Comparison of ENCODE assay signal across 15 mouse cellular contexts in genomic region chr3:89416158-89416557, GRCm38 (mm10). TPM values are rescaled to one million over a fixed set of nuclear protein-coding genes. Genes with fewer than 3 reads are reported as not detected.
DNase-seq lines count a peak whose midpoint lies in the region; ATAC-seq lines count a peak whose summit lies in the region.
"Had no signal": no experiment of that assay in that cellular context is flagged by ENCODE, and none has a peak within 500 bp of the region (broad histone marks: within the 10 kb centered on the region; RNA-seq: fewer than 3 reads in every experiment).

No protein-coding gene starts in this region.

- H3K27me3 ChIP-seq in heart, embryonic 10.5 days (ENCODE audit: insufficient read depth, poor library complexity, severe bottlenecking) = no peaks in the 10 kb centered on the region
- no peaks in the 10 kb centered on the region for H3K27me3 ChIP-seq in heart, embryonic 11.5 days (ENCODE audit: control insufficient read depth, insufficient read depth, low read length)
- no peaks in the 10 kb centered on the region for H3K27me3 ChIP-seq in megakaryocyte, embryonic 14.5 days (replicated peaks)
- no peaks in the 10 kb centered on the region for H3K27me3 ChIP-seq in embryonic facial prominence, embryonic 10.5 days (replicated peaks; ENCODE audit: low read depth, poor library complexity, severe bottlenecking)
- no peaks in the 10 kb centered on the region for H3K27me3 ChIP-seq in liver, embryonic 13.5 days
- H3K27me3 ChIP-seq: hindbrain, embryonic 15.5 days had no signal

- no peak overlapping the region for H3K9ac ChIP-seq in heart, embryonic 11.5 days (ENCODE audit: low read depth, low read length)
- no peak overlapping the region; the same call in 1 of the 2 replicates for H3K9ac ChIP-seq in liver, embryonic 13.5 days
- H3K9ac ChIP-seq: hindbrain, embryonic 15.5 days had no signal

- WGBS in heart, embryonic 10.5 days = 96% methylated on average over 8 of the region's 8 CpGs
- WGBS in heart, embryonic 11.5 days (ENCODE audit: insufficient replicate concordance) = 95% methylated on average over 8 of the region's 8 CpGs
- 96% methylated on average over 8 of the region's 8 CpGs for WGBS in embryonic facial prominence, embryonic 10.5 days
- WGBS in liver, embryonic 13.5 days (ENCODE audit: insufficient replicate concordance) = 92% methylated on average over 8 of the region's 8 CpGs

- no peak overlapping the region for H3K4me2 ChIP-seq in heart, embryonic 11.5 days
- peak overlapping the region; percentile 97 for H3K4me2 ChIP-seq in liver, embryonic 13.5 days
- H3K4me2 ChIP-seq: hindbrain, embryonic 15.5 days had no signal

- intact Hi-C loops in left cerebral cortex, postnatal 36 days (cut with DNase I) = no loop called here

- no peak for DNase-seq in heart, embryonic 10.5 days (ENCODE audit: low spot score)
- DNase-seq in embryonic facial prominence, embryonic 10.5 days (ENCODE audit: low spot score) = no peak
- DNase-seq in liver, embryonic 13.5 days = no peak
- DNase-seq in left cerebral cortex, postnatal 36 days (ENCODE audit: low spot score in 2 of 2) = no peak
- no peak for DNase-seq in thymus, postnatal 10 days (ENCODE audit: low spot score in 2 of 2)
- DNase-seq: cerebellum, adult 11 months; gastrocnemius, adult 2 months; kidney, adult 11 months; layer of hippocampus, postnatal 36 days had no signal

- H3K4me3 ChIP-seq in heart, embryonic 10.5 days = peak overlapping the region; percentile 67; the same call in 1 of the 2 replicates
- no peak overlapping the region for H3K4me3 ChIP-seq in heart, embryonic 11.5 days (ENCODE audit: low read depth, low read length)
- H3K4me3 ChIP-seq in megakaryocyte, embryonic 14.5 days (replicated peaks) = peak overlapping the region; percentile 21
- peak overlapping the region; percentile 76 for H3K4me3 ChIP-seq in embryonic facial prominence, embryonic 10.5 days
- peak overlapping the region; percentile 76 for H3K4me3 ChIP-seq in liver, embryonic 13.5 days (replicated peaks)
- H3K4me3 ChIP-seq: gastrocnemius, adult 2 months; hindbrain, embryonic 15.5 days had no signal

- no peak for ATAC-seq in heart, embryonic 11.5 days (replicated peaks; ENCODE audit: insufficient number of reproducible peaks, low FRiP score, low TSS enrichment)
- no peak for ATAC-seq in megakaryocyte, adult 5-6 weeks (ENCODE audit: poor library complexity, severe bottlenecking)
- no peak for ATAC-seq in liver, embryonic 13.5 days (ENCODE audit: low read depth)

- no peaks in the 10 kb centered on the region for H3K9me3 ChIP-seq in heart, embryonic 10.5 days
- no peaks in the 10 kb centered on the region for H3K9me3 ChIP-seq in heart, embryonic 11.5 days (replicated peaks; ENCODE audit: control insufficient read depth, low read length)
- peaks cover 3% of the 10 kb centered on the region; the same call in 1 of the 2 replicates for H3K9me3 ChIP-seq in megakaryocyte, embryonic 14.5 days
- H3K9me3 ChIP-seq in embryonic facial prominence, embryonic 10.5 days = no peaks in the 10 kb centered on the region
- H3K9me3 ChIP-seq in liver, embryonic 13.5 days (replicated peaks) = 0 out of 2 replicates have a peak, but pooled peaks cover 2% of the 10 kb centered on the region
- H3K9me3 ChIP-seq: hindbrain, embryonic 15.5 days had no signal

- H3K36me3 ChIP-seq in heart, embryonic 10.5 days = peaks cover 36% of the 10 kb centered on the region
- peaks cover 20% of the 10 kb centered on the region for H3K36me3 ChIP-seq in heart, embryonic 11.5 days (ENCODE audit: control insufficient read depth, insufficient read depth, low read length)
- peaks cover 29% of the 10 kb centered on the region for H3K36me3 ChIP-seq in megakaryocyte, embryonic 14.5 days (replicated peaks; ENCODE audit: low read length)
- peaks cover 40% of the 10 kb centered on the region for H3K36me3 ChIP-seq in embryonic facial prominence, embryonic 10.5 days (replicated peaks)
- H3K36me3 ChIP-seq in liver, embryonic 13.5 days = peaks cover 40% of the 10 kb centered on the region

- H3K4me1 ChIP-seq in heart, embryonic 10.5 days = peaks cover 24% of the 10 kb centered on the region
- peaks cover 8% of the 10 kb centered on the region for H3K4me1 ChIP-seq in heart, embryonic 11.5 days (ENCODE audit: control insufficient read depth, insufficient read depth, low read length)
- peaks cover 49% of the 10 kb centered on the region for H3K4me1 ChIP-seq in megakaryocyte, embryonic 14.5 days
- H3K4me1 ChIP-seq in embryonic facial prominence, embryonic 10.5 days = peaks cover 34% of the 10 kb centered on the region
- peaks cover 50% of the 10 kb centered on the region for H3K4me1 ChIP-seq in liver, embryonic 13.5 days (replicated peaks)

- H3K27ac ChIP-seq in heart, embryonic 10.5 days = no peak overlapping the region
- no peak overlapping the region for H3K27ac ChIP-seq in heart, embryonic 11.5 days (ENCODE audit: low read depth, low read length)
- no peak overlapping the region for H3K27ac ChIP-seq in embryonic facial prominence, embryonic 10.5 days (replicated peaks)
- H3K27ac ChIP-seq in liver, embryonic 13.5 days = no peak overlapping the region
- H3K27ac ChIP-seq: gastrocnemius, adult 2 months; hindbrain, embryonic 15.5 days; macrophage had no signal

RNA-seq across cellular contexts. Expression of gene Cks1b, which starts 2.0 kb away (rescaled TPM):
- 465 and 589 TPM in 2 replicates for polyA plus RNA-seq in heart, embryonic 10.5 days (2016; fragmentation: Nextera tagmentation; extraction: Ambion mirVana)
- 399 and 411 TPM in 2 replicates for polyA plus RNA-seq in heart, embryonic 11.5 days (2014; fragmentation: Nextera tagmentation; extraction: Ambion mirVana)
- polyA plus RNA-seq in megakaryocyte, embryonic 14.5 days (2012; ENCODE audit: insufficient read depth, low replicate concordance) = 16.4 and 53.9 TPM in 2 replicates
- total RNA-seq in megakaryocyte, adult 5-6 weeks (2015) = 157 and 174 TPM in 2 replicates
- 126 and 134 TPM in 2 replicates for total RNA-seq in megakaryocyte, adult 5-6 weeks (2017)
- polyA plus RNA-seq in embryonic facial prominence, embryonic 10.5 days (2016; fragmentation: Nextera tagmentation; extraction: Ambion mirVana) = 786 and 805 TPM in 2 replicates
- 282 and 301 TPM in 2 replicates for polyA plus RNA-seq in liver, embryonic 13.5 days (2015; fragmentation: Nextera tagmentation; extraction: Ambion mirVana)
- total RNA-seq in left cerebral cortex, postnatal 36 days (2021) = 1 to 10 TPM; 2.1 to 2.3 TPM

RNA-seq across cellular contexts. Expression of gene Shc1, which starts 2.1 kb away (rescaled TPM):
- polyA plus RNA-seq in heart, embryonic 10.5 days (2016; fragmentation: Nextera tagmentation; extraction: Ambion mirVana) = 72.2 and 79.5 TPM in 2 replicates
- polyA plus RNA-seq in heart, embryonic 11.5 days (2014; fragmentation: Nextera tagmentation; extraction: Ambion mirVana) = 42.3 and 51.5 TPM in 2 replicates
- polyA plus RNA-seq in megakaryocyte, embryonic 14.5 days (2012; ENCODE audit: insufficient read depth, low replicate concordance) = 22.7 and 67.6 TPM in 2 replicates
- 42.9 and 51.6 TPM in 2 replicates for total RNA-seq in megakaryocyte, adult 5-6 weeks (2015)
- total RNA-seq in megakaryocyte, adult 5-6 weeks (2017) = 52.4 and 55.1 TPM in 2 replicates
- polyA plus RNA-seq in embryonic facial prominence, embryonic 10.5 days (2016; fragmentation: Nextera tagmentation; extraction: Ambion mirVana) = 82.0 and 82.1 TPM in 2 replicates
- polyA plus RNA-seq in liver, embryonic 13.5 days (2015; fragmentation: Nextera tagmentation; extraction: Ambion mirVana) = 42.3 and 51.4 TPM in 2 replicates
- total RNA-seq in left cerebral cortex, postnatal 36 days (2021) = 10 to 100 TPM; 10.6 to 16.0 TPM

RNA-seq across cellular contexts. Expression of gene Flad1, which starts 4.5 kb away (rescaled TPM):
- polyA plus RNA-seq in heart, embryonic 10.5 days (2016; fragmentation: Nextera tagmentation; extraction: Ambion mirVana) = 30.7 and 40.3 TPM in 2 replicates
- 33.7 and 34.2 TPM in 2 replicates for polyA plus RNA-seq in heart, embryonic 11.5 days (2014; fragmentation: Nextera tagmentation; extraction: Ambion mirVana)
- 23.1 and 23.4 TPM in 2 replicates for polyA plus RNA-seq in megakaryocyte, embryonic 14.5 days (2012; ENCODE audit: insufficient read depth, low replicate concordance)
- 9.7 and 11.6 TPM in 2 replicates for total RNA-seq in megakaryocyte, adult 5-6 weeks (2015)
- 10.8 and 11.8 TPM in 2 replicates for total RNA-seq in megakaryocyte, adult 5-6 weeks (2017)
- 25.3 and 28.2 TPM in 2 replicates for polyA plus RNA-seq in embryonic facial prominence, embryonic 10.5 days (2016; fragmentation: Nextera tagmentation; extraction: Ambion mirVana)
- polyA plus RNA-seq in liver, embryonic 13.5 days (2015; fragmentation: Nextera tagmentation; extraction: Ambion mirVana) = 18.0 and 18.7 TPM in 2 replicates
- total RNA-seq in left cerebral cortex, postnatal 36 days (2021) = 10 to 100 TPM; 31.0 to 32.5 TPM

RNA-seq across cellular contexts. Expression of gene Lenep, which starts 13.6 kb away (rescaled TPM):
- polyA plus RNA-seq in heart, embryonic 10.5 days (2016; fragmentation: Nextera tagmentation; extraction: Ambion mirVana) = not detected in 2 replicates
- polyA plus RNA-seq in heart, embryonic 11.5 days (2014; fragmentation: Nextera tagmentation; extraction: Ambion mirVana) = not detected in 2 replicates
- 0.31 and 0.95 TPM in 2 replicates for polyA plus RNA-seq in megakaryocyte, embryonic 14.5 days (2012; ENCODE audit: insufficient read depth, low replicate concordance)
- total RNA-seq in megakaryocyte, adult 5-6 weeks (2015) = 1.6 and 2.3 TPM in 2 replicates
- total RNA-seq in megakaryocyte, adult 5-6 weeks (2017) = 0.37 and 0.44 TPM in 2 replicates
- 0.74 TPM in 1 of 2 replicates, not detected in the other for polyA plus RNA-seq in embryonic facial prominence, embryonic 10.5 days (2016; fragmentation: Nextera tagmentation; extraction: Ambion mirVana)
- polyA plus RNA-seq in liver, embryonic 13.5 days (2015; fragmentation: Nextera tagmentation; extraction: Ambion mirVana) = not detected in 2 replicates
- total RNA-seq in left cerebral cortex, postnatal 36 days (2021) = 1 to 10 TPM; 4.2 to 5.3 TPM
- polyA plus RNA-seq: large intestine, adult 2 months; macrophage had no signal

RNA-seq across cellular contexts. Expression of gene Pygo2, which starts 13.9 kb away (rescaled TPM):
- polyA plus RNA-seq in heart, embryonic 10.5 days (2016; fragmentation: Nextera tagmentation; extraction: Ambion mirVana) = 28.2 and 35.9 TPM in 2 replicates
- polyA plus RNA-seq in heart, embryonic 11.5 days (2014; fragmentation: Nextera tagmentation; extraction: Ambion mirVana) = 31.1 and 33.7 TPM in 2 replicates
- 35.3 and 137 TPM in 2 replicates for polyA plus RNA-seq in megakaryocyte, embryonic 14.5 days (2012; ENCODE audit: insufficient read depth, low replicate concordance)
- total RNA-seq in megakaryocyte, adult 5-6 weeks (2015) = 23.2 and 28.2 TPM in 2 replicates
- total RNA-seq in megakaryocyte, adult 5-6 weeks (2017) = 11.2 and 18.2 TPM in 2 replicates
- 47.4 and 48.9 TPM in 2 replicates for polyA plus RNA-seq in embryonic facial prominence, embryonic 10.5 days (2016; fragmentation: Nextera tagmentation; extraction: Ambion mirVana)
- polyA plus RNA-seq in liver, embryonic 13.5 days (2015; fragmentation: Nextera tagmentation; extraction: Ambion mirVana) = 11.0 and 12.0 TPM in 2 replicates
- total RNA-seq in left cerebral cortex, postnatal 36 days (2021) = 10 to 100 TPM; 53.7 to 61.4 TPM
